Mouse (Mus musculus): ENCODE results near the gene Stard8. TPM values are rescaled to one million over a fixed set of nuclear protein-coding genes. Genes with fewer than 3 reads are reported as not detected.

The Stard8 gene
- polyA plus RNA-seq, 1 experiment = 6.2 TPM

- Histone ChIP-seq H3K4me1 (ENCODE audit: control insufficient read depth, insufficient read depth, low read length) (no peaks in the 10 kb centered on the region), H3K27ac (ENCODE audit: control insufficient read depth, insufficient read depth, low read depth, low read length, poor library complexity) (no peak overlapping the region), H3K4me3 (replicated peaks; ENCODE audit: control insufficient read depth, low read depth, low read length) (no peak overlapping the region)
- no peak for TF ChIP-seq POLR2A (IDR thresholded peaks at IDR 0.05; ENCODE audit: borderline replicate concordance, control insufficient read depth, low read depth, low read length)
- TF ChIP-seq CTCF (IDR thresholded peaks at IDR 0.05; ENCODE audit: control insufficient read depth, insufficient read depth, low read length) = no peak
- 83% methylated on average over 5 of the region's 5 CpGs for WGBS
Observed at GRCm38 (mm10) chrX:99010581-99010980, 7.5 kb downstream of the Stard8 start.

DNA sequence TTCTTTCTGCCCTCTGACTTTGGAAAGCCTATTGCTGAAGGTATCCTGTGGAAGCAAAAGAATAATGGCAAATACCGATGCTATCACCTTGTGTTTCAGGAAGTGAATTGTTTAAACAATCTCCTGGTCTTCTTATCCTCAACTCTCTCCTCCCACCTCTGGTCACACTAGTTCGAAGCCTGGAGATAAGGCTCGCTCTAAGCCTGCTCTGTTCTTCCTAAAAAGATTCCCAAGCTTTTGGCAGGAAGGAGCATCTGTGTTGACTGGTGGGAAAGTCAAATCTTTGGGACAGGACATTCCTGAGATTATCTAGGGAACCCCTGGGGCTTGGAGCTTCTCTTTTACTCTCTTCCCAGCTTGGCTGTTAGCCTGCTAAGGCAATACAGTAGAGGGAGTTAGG lies 8.2 kb downstream of the Stard8 start:
- WGBS = 71% methylated on average over 3 of the region's 3 CpGs
- TF ChIP-seq CTCF (IDR thresholded peaks at IDR 0.05; ENCODE audit: control insufficient read depth, insufficient read depth, low read length) (no peak), POLR2A (IDR thresholded peaks at IDR 0.05; ENCODE audit: borderline replicate concordance, control insufficient read depth, low read depth, low read length) (no peak)
- H3K4me1 ChIP-seq (ENCODE audit: control insufficient read depth, insufficient read depth, low read length) = no peaks in the 10 kb centered on the region
- no peak overlapping the region for H3K27ac ChIP-seq (ENCODE audit: control insufficient read depth, insufficient read depth, low read depth, low read length, poor library complexity)
- H3K4me3 ChIP-seq (replicated peaks; ENCODE audit: control insufficient read depth, low read depth, low read length) = no peak overlapping the region

DNA sequence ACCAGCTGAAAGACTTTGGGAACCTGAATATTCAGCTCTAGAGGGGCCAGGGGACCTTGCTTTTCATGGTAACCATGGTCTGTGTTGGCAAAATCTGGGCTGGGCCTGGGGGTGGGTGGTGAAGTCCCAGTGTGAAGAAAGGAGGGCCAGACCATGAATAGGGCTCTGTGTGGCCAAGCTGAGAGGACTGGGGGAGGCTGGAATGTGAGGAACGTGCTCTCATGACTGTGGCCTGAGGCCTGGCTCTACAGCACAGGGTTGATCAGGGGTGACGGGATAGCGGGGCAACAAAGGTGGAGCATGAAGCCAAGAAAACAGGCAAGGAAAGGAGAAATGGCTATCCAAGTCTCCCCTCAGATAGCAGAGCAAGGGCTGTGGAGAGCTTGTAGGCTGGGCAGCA lies 9.4 kb downstream of the Stard8 start:
- no peak overlapping the region for H3K27ac ChIP-seq (ENCODE audit: control insufficient read depth, insufficient read depth, low read depth, low read length, poor library complexity)
- H3K4me1 ChIP-seq (ENCODE audit: control insufficient read depth, insufficient read depth, low read length) = no peaks in the 10 kb centered on the region
- no peak for TF ChIP-seq CTCF (IDR thresholded peaks at IDR 0.05; ENCODE audit: control insufficient read depth, insufficient read depth, low read length)
- no peak for TF ChIP-seq POLR2A (IDR thresholded peaks at IDR 0.05; ENCODE audit: borderline replicate concordance, control insufficient read depth, low read depth, low read length)
- H3K4me3 ChIP-seq (replicated peaks; ENCODE audit: control insufficient read depth, low read depth, low read length) = no peak overlapping the region
- WGBS = 84% methylated on average over 3 of the region's 3 CpGs

GRCm38 (mm10) chrX:99015705-99016104 lies 12.7 kb downstream of the Stard8 start:
- Histone ChIP-seq H3K4me1 (ENCODE audit: control insufficient read depth, insufficient read depth, low read length) (no peaks in the 10 kb centered on the region), H3K4me3 (replicated peaks; ENCODE audit: control insufficient read depth, low read depth, low read length) (no peak overlapping the region), H3K27ac (ENCODE audit: control insufficient read depth, insufficient read depth, low read depth, low read length, poor library complexity) (no peak overlapping the region)
- TF ChIP-seq CTCF (IDR thresholded peaks at IDR 0.05; ENCODE audit: control insufficient read depth, insufficient read depth, low read length) (no peak), POLR2A (IDR thresholded peaks at IDR 0.05; ENCODE audit: borderline replicate concordance, control insufficient read depth, low read depth, low read length) (no peak)
- WGBS = 43% methylated on average over 2 of the region's 2 CpGs

DNA sequence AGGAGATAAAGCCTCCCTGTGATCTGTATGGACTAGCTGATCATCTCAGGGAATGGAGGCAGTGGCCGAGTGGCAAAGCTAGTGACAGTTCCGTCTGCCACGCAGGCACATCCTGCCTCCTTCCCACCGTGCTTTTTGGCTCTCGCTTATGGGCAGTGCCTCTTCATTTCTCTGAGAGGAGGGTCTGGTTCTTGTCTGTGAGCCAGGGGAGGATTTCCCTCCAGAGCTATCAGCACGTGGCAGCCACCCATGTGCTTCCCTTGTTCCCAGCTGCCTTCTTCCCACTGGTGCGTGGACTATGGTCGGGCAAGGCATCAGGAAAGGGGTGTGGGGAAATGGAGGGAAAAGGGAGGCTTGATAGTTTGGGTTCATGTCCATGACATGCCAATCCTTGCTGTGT lies 13.9 kb downstream of the Stard8 start:
- no peak overlapping the region for H3K27ac ChIP-seq (ENCODE audit: control insufficient read depth, insufficient read depth, low read depth, low read length, poor library complexity)
- H3K4me1 ChIP-seq (ENCODE audit: control insufficient read depth, insufficient read depth, low read length) = no peaks in the 10 kb centered on the region
- no peak for TF ChIP-seq POLR2A (IDR thresholded peaks at IDR 0.05; ENCODE audit: borderline replicate concordance, control insufficient read depth, low read depth, low read length)
- no peak for TF ChIP-seq CTCF (IDR thresholded peaks at IDR 0.05; ENCODE audit: control insufficient read depth, insufficient read depth, low read length)
- 69% methylated on average over 8 of the region's 8 CpGs for WGBS
- H3K4me3 ChIP-seq (replicated peaks; ENCODE audit: control insufficient read depth, low read depth, low read length) = no peak overlapping the region

GRCm38 (mm10) chrX:99017874-99018273 lies 14.8 kb downstream of the Stard8 start:
- Histone ChIP-seq H3K4me3 (replicated peaks; ENCODE audit: control insufficient read depth, low read depth, low read length) (no peak overlapping the region), H3K27ac (ENCODE audit: control insufficient read depth, insufficient read depth, low read depth, low read length, poor library complexity) (no peak overlapping the region), H3K4me1 (ENCODE audit: control insufficient read depth, insufficient read depth, low read length) (no peaks in the 10 kb centered on the region)
- no peak for TF ChIP-seq CTCF (IDR thresholded peaks at IDR 0.05; ENCODE audit: control insufficient read depth, insufficient read depth, low read length)
- no peak for TF ChIP-seq POLR2A (IDR thresholded peaks at IDR 0.05; ENCODE audit: borderline replicate concordance, control insufficient read depth, low read depth, low read length)
- WGBS = 33% methylated on average over 6 of the region's 6 CpGs

GRCm38 (mm10) chrX:99019303-99019702 lies 16.3 kb downstream of the Stard8 start:
- Histone ChIP-seq H3K4me3 (replicated peaks; ENCODE audit: control insufficient read depth, low read depth, low read length) (no peak overlapping the region), H3K4me1 (ENCODE audit: control insufficient read depth, insufficient read depth, low read length) (no peaks in the 10 kb centered on the region), H3K27ac (ENCODE audit: control insufficient read depth, insufficient read depth, low read depth, low read length, poor library complexity) (no peak overlapping the region)
- WGBS = 74% methylated on average over 4 of the region's 4 CpGs
- no peak for TF ChIP-seq POLR2A (IDR thresholded peaks at IDR 0.05; ENCODE audit: borderline replicate concordance, control insufficient read depth, low read depth, low read length)
- no peak for TF ChIP-seq CTCF (IDR thresholded peaks at IDR 0.05; ENCODE audit: control insufficient read depth, insufficient read depth, low read length)

- WGBS = 63% methylated on average over 4 of the region's 4 CpGs
- H3K4me1 ChIP-seq (ENCODE audit: control insufficient read depth, insufficient read depth, low read length) = no peaks in the 10 kb centered on the region
- TF ChIP-seq CTCF (IDR thresholded peaks at IDR 0.05; ENCODE audit: control insufficient read depth, insufficient read depth, low read length) (no peak), POLR2A (IDR thresholded peaks at IDR 0.05; ENCODE audit: borderline replicate concordance, control insufficient read depth, low read depth, low read length) (no peak)
- H3K4me3 ChIP-seq (replicated peaks; ENCODE audit: control insufficient read depth, low read depth, low read length) = no peak overlapping the region
- H3K27ac ChIP-seq (ENCODE audit: control insufficient read depth, insufficient read depth, low read depth, low read length, poor library complexity) = no peak overlapping the region
Observed at GRCm38 (mm10) chrX:99020215-99020614, 17.2 kb downstream of the Stard8 start.

- Histone ChIP-seq H3K27ac (ENCODE audit: control insufficient read depth, insufficient read depth, low read depth, low read length, poor library complexity) (no peak overlapping the region), H3K4me3 (replicated peaks; ENCODE audit: control insufficient read depth, low read depth, low read length) (no peak overlapping the region), H3K4me1 (ENCODE audit: control insufficient read depth, insufficient read depth, low read length) (no peaks in the 10 kb centered on the region)
- TF ChIP-seq CTCF (IDR thresholded peaks at IDR 0.05; ENCODE audit: control insufficient read depth, insufficient read depth, low read length) = no peak
- TF ChIP-seq POLR2A (IDR thresholded peaks at IDR 0.05; ENCODE audit: borderline replicate concordance, control insufficient read depth, low read depth, low read length) = no peak
- WGBS = 40% methylated on average over 2 of the region's 2 CpGs
Observed at GRCm38 (mm10) chrX:99021593-99021992, 18.5 kb downstream of the Stard8 start.

All from bone marrow, adult 2 months (tissue).